Mouse (Mus musculus) ES-Bruce4 (cell line): Measurements from ENCODE around the gene Slc38a3.
A peak's percentile ranks its signal among the peaks of the same experiment; 100 is the strongest.

Experiments used
- CTCF ChIP-seq: IDR thresholded peaks from one replicate; pipeline ENCODE4 v1.8.1; 2011; ENCODE audit warnings: low read depth, low read length
- EP300 ChIP-seq: IDR thresholded peaks from 2 replicates; pipeline ENCODE4 v1.6.1; 2011; ENCODE audit warnings: low read depth, low read length; ENCODE audit not compliant: insufficient read depth
- POLR2A ChIP-seq: IDR thresholded peaks from one replicate; pipeline ENCODE4 v1.8.1; 2011; ENCODE audit warnings: low read length; ENCODE audit not compliant: insufficient read depth

DNA sequence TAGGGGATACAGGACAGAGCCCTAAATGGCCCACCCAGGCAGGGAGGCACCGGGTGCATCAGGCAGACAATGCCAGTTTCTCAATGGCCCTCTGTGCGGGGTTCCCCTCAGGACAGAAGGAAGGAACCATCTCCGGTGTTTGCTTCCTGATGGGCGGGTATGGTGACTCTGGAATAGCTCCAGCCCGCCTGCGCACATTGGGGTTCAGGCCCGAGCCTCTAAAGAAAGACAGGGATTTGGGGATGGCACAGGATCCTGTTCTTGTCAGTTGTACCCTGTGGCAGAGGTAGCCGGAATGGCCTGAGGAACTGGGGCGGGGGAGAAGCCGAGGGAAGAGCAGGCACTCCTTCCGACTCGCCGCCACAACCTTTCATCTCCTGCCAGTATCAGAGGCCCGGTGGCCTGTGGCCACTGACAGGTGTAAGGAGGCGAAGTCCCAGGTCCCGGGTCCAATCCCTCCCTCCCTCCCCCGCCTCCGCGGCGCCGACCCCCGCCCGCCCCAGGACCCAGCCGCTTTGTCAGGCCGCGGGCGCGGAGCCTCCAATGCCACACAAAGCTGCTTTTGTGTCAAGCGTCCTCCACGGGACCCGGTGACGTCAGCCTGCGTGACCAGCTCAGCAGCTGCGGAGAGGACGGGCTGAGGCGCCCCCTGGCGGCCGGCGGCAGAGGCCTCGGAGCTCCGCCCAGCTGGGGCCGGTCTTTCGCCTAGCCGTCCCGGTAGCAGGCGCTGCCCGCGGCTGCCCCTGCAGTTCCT is 57.0 kb downstream of the Slc38a3 start:
- TF ChIP-seq EP300 (peak; percentile 66), POLR2A (no peak), CTCF (peak; percentile 83)
